Mouse (Mus musculus) urinary bladder, postnatal 4 days (tissue): ENCODE measurements around the gene Fhl4.

Source experiments
- DNase-seq, 2 experiments: peaks; one replicate each; pipeline ENCODE4 v3.0.0; 2021 to 2022; ENCODE audit warnings: low spot score in 2 of 2

Fhl4 gene

DNA sequence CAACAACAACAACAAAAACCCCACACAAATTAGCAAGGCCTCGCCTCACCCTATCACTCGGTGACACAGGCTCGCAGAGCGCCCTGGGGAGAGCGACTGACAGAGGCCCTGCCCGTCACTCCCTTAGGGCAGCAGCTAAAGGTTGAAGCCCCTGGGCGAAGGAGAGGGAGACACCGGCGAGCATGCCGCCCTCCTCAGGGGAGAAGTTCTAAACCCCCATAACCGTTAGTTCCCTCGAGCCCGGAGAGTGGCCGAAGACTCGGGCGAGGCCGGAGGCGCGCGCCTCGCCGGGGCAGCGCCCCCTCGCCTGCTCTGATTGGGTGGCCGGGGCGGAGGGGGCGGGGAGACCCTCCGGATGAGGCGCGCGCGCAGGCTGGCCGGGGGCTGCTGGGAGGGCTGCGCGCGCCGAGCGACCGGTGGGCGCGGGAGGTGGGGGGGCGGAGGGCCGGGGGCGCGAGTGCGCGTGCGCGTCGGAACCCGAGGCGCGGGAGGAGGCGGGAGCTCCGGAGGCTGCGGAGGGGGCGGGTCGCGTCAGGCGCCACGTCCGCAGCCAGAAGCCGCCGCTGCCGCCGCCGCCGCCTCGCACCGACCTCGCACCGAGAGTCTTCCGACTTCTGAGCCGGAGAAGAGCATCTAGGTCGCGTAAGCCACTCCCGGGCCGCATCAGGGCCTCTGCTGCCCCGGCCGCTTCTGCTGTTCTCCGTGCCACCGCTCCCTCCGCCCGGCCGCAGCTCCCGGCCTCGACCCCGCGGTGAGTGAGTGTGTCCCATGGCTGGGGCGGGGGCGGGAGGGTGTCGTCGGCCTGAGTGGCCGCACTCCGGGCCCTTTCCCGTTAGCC is at the start of gene Fhl4, which contains the start of gene Tmem263:
TSS of gene Fhl4 (minus strand) at position 249 of the 838 bp plus-strand sequence.
TSS of gene Tmem263 (plus strand) at position 381 of the 838 bp plus-strand sequence.
- DNase-seq: peak; percentile 85 to 86

GRCm38 (mm10) chr10:85149226-85149625 is 46.9 kb upstream of the Fhl4 start:
- no peak for DNase-seq

DNA sequence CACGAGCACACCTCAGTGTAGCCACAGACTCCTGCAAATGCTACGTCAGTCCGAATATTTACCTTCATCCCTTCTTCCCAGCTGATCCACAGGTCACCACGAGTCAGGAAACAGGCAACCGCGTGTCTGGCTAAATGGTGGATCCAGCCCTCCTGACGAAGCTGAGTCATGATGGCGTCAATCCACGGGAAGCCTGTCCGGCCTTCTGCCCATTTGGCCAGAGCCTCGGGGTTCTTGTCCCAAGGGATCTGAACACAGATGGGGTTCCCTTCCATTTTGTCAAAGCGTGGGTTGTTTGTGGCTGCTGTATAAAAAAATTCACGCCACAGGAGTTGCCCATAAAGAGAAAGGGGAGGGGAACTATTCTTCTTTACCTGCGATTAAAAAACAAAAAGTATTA is 44.0 kb upstream of the Fhl4 start:
- no peak for DNase-seq

- no peak for DNase-seq
These were observed 39.2 kb upstream of the Fhl4 start for GRCm38 (mm10) chr10:85141465-85141864.

- no peak for DNase-seq
These were observed 34.3 kb upstream of the Fhl4 start for GRCm38 (mm10) chr10:85136573-85136972.

DNA sequence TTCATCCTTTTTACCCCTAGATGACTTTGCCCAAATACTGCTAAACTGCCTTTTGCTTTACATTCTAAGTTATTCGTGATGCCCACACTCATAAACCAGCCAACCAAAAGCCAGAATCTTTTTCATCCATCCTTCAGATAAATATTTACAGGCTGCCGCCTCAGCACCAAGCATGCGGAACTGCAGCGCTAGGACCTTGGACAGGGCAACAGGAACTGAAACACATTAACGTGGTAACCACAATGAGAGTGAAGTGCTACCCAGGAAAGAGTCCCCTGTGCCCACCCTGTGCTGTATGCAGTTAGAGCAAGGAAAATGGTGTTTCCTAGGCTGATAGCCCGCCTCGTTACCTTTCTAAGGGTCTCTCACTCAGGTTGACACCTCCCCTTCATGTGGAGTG is 26.2 kb upstream of the Fhl4 start:
- DNase-seq: no peak

GRCm38 (mm10) chr10:85127395-85128287 is 25.3 kb upstream of the Fhl4 start, which contains the start of gene Mterf2:
Gene Mterf2 (minus strand): TSS chr10:85128027.
- peak; percentile 86 to 88 for DNase-seq

DNA sequence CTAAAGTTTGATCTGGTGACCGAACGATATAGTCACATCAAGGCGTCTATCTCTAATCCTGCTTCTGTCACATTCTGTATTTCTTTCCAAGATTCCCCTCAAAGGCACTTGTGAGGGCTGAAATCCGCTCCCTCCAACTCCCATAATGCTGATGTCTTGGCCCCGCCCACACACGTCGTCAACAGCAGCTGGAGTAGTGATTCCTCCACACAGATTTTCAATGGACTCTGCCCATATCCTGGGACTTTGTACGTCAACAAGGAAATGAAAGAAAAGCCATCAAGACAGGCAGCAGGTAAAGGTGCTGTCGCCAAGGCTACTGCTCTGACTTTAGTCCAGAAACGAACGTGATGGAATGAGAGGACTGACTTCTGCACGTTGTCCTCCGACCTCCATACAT is 22.9 kb upstream of the Fhl4 start:
- DNase-seq: no peak

- DNase-seq: no peak
These were observed 12.1 kb upstream of the Fhl4 start for GRCm38 (mm10) chr10:85114409-85114808.

GRCm38 (mm10) chr10:85103085-85103885 is 990 bp upstream of the Fhl4 start:
- peak in 1 of 2 experiments; percentile 19 for DNase-seq

DNA sequence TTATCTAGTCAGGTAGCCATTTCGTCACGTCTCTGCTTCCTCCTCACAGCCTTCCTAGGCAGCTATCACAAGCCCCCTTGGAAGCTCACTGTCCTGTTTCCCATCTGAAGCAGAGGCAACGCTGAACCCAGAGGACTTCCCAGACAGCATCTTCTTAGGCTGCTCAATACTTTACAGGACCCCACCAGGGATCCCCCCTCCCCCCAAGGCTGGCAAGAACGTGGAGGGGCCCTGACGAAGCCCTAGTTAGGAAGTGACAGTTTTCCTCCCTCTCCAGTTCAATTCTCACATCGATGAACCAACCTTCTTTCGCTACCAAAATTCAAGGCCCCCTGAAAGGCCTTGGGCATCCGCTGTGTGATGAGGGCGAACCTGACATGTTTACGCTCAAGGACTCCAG is 454 bp downstream of the Fhl4 start:
- no peak for DNase-seq

DNA sequence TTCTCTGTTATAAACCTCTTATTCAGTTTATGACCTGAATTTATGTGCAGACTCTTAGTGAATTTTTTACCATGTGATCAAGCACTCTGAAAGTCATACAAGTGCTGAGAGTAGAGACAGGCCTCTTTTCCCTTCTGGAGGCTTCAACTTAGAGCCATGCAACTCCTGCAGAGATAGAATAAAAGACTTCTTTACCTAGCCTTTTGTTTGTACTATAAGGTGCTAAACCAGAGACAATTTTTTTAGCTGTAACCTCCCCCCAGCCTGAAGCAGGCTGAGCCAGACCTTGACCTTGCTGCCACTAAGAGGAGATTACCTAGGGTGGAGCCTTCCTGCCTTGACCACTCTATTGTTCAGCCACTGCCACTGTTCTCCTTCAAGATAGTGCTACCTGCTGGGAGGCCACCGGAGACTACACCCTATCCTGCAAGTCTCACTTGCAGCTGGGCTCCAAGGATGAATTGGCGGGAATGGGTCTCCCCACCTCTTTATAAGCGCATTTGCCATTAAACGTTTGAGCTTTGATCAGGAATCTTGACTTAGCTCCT is 30.6 kb downstream of the Fhl4 start:
- DNase-seq: no peak

DNA sequence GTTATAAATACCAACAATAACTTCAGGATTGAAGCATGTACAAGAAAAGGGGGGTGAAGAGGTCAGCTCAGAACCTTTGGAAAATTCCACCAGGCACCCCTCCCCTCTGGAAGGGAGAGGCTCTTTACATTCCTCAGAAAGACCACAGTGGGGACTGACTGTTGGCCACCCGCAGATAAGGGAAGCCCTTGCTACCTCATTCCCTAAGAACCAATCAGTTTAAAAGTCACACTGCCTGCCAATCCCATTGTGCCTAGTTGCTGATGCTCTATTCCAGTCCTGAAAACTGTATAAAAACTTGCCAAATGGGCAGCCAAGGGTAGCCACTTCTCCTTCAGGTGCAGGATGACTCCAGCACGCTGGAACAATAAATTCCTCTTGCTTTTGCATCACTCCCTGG is 47.4 kb downstream of the Fhl4 start:
- DNase-seq: no peak

- no peak for DNase-seq
These were observed 49.8 kb downstream of the Fhl4 start for GRCm38 (mm10) chr10:85052451-85052850.

DNA sequence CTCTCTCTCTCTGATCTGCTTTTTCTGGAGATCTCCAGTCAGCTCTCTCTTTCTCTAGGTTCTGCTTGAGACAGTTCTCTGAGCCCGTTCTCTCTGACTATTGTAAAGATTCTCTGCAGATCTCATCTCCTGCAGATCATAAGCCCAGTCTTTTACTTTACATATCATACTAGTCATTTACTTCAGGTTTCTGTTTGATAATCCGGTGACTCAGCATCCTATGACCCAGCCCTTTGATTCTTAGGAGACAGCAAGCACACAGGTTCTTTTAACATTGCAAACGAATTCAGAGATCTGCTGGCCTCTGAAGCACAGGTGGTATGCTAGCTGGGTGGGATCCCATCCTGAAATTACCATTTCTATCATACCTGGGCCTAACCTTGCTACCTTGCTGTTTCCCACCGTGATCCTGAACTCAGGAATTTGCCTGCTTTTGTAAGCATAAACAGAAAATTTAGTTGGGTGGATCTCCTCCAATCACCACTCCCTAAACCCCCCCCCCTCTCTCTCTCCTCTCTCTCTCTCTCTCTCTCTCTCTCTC is 51.6 kb downstream of the Fhl4 start:
- DNase-seq: no peak

DNA sequence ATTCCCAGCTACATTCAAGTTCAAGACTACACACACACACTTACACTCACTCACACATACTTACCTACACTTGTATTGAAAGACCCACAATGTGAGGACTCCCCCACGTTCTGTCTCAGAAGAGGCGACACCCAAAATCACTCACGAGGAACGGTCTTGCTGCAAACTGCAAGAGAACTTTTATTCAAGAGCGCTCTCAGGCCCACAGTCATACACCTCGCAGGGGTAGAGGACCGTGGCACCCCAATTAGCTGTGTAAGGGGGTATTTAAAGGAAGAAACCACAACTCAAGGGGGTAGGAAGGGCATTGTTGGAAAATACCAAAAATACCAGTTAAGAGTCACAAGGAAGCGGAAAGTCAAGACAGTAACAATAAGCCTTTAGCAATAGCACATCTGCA is 54.3 kb downstream of the Fhl4 start:
- DNase-seq: no peak

DNA sequence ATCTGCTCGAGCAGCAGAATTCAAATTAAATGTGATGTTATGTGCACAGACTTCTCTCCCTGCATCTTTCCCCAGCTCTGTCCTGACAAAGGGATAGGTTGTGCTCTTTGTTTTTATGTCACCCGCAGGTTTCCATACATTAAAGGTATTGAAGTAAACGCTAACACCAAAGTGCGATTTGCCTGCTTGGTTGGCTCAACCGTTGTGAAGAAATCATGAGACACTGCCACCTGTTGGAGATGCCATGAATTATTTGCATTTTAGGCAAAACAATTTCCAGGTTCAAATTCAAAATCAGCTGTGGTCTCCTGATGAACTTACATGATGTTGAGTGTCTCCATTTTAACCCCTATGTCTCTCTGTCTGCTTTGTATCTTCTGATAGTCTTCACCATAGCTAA is 55.7 kb downstream of the Fhl4 start:
- DNase-seq: no peak
